Mouse (Mus musculus): ENCODE measurements around the gene Nebl. TPM values are rescaled to one million over a fixed set of nuclear protein-coding genes. Genes with fewer than 3 reads are reported as not detected.

Gene Nebl
- polyA plus RNA-seq, 1 experiment from 2014 or later = 0.64 TPM

DNA sequence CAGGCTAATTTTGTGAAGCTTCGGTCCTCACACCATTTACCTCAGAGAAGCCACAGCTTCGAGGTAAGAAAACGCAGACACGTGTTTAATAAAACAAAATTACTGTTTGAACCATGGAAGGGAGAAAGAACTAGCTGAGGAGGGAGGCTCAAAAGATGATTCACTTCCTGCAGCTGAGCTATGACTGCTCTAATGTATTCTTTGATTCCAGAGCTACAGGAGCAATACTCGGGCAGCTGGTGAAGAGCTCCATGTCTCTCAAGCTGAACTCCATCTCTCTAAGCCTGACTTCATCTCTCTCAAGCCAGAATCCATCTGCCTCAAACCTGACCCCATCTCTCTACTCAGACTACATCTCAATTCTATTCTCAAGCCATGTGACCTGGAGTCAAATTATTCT is 41.0 kb downstream of the Nebl start:
- H3K27me3 ChIP-seq (replicated peaks; ENCODE audit: control insufficient read depth, insufficient read depth, low read length) = no peaks in the 10 kb centered on the region
- no peak for ATAC-seq
- no peak overlapping the region for H3K27ac ChIP-seq (ENCODE audit: low read length)
- no peak overlapping the region for H3K4me2 ChIP-seq (ENCODE audit: low read depth, low read length)
- no peaks in the 10 kb centered on the region for H3K4me1 ChIP-seq (ENCODE audit: control insufficient read depth, insufficient read depth, low read length)
- no peaks in the 10 kb centered on the region for H3K9me3 ChIP-seq (ENCODE audit: control insufficient read depth, low read length)
- H3K36me3 ChIP-seq (ENCODE audit: control insufficient read depth, insufficient read depth, low read length) = no peaks in the 10 kb centered on the region
- WGBS = 70% methylated on average over 5 of the region's 5 CpGs
- no peak overlapping the region for H3K4me3 ChIP-seq (ENCODE audit: low read length)
- H3K9ac ChIP-seq (ENCODE audit: low read depth, low read length) = no peak overlapping the region

DNA sequence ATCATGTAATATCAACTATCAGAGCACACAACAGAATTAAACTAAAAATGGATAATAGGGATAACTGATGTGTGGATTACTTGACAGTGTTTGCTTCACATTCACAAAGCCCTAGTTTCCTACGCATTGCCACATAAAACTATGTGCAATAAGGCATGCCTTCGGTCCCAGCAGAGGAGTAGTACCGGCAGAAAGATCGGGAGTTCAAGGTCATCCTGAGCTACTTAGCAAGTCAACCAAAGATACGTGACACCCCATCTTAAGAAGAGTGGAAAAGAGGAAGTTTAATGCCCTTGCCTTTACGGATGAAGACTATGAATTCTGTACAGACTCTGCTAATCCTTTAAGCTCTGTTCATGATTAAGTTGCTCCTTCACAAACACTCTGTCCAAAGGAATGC is 44.1 kb downstream of the Nebl start:
- 80% methylated on average over 6 of the region's 6 CpGs for WGBS
- H3K27ac ChIP-seq (ENCODE audit: low read length) = no peak overlapping the region
- no peak overlapping the region for H3K4me2 ChIP-seq (ENCODE audit: low read depth, low read length)
- no peaks in the 10 kb centered on the region for H3K36me3 ChIP-seq (ENCODE audit: control insufficient read depth, insufficient read depth, low read length)
- no peak overlapping the region for H3K4me3 ChIP-seq (ENCODE audit: low read length)
- no peak for ATAC-seq
- no peaks in the 10 kb centered on the region for H3K27me3 ChIP-seq (replicated peaks; ENCODE audit: control insufficient read depth, insufficient read depth, low read length)
- no peaks in the 10 kb centered on the region for H3K4me1 ChIP-seq (ENCODE audit: control insufficient read depth, insufficient read depth, low read length)
- H3K9me3 ChIP-seq (ENCODE audit: control insufficient read depth, low read length) = no peaks in the 10 kb centered on the region
- no peak overlapping the region for H3K9ac ChIP-seq (ENCODE audit: low read depth, low read length)

DNA sequence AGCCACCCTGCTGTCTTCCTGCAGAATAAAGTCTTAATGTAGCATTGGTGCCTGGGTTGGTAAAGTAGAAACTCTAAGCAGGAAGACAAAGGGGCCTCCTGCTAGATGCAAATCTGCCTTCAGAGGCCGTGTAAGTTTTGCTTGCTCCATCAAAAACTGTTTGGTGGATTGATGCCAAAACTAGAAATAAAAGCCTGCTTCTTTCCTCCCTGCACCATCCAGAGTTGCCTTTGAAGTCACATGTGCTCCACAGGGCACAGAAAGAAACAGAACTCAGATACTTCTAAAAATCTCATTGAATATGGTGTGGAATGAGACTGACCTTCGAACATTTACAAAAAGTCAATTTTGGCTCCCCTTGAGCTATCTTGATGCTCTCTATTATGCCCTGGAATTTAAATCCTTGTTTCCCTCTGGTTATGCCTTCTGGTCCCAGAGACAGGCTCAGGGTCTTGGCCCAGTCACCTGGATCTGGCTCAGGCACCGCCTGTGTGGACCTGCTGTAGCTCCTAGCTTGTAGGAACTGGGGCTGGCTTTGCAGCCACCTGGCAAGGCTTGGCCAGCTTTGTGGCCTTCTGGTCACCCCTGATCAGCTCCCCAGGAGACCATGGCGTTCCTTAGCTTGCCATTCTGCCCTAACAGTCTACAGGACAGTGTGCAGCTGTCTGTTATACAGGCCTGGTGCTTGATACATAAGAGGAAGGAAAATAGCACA is 47.8 kb downstream of the Nebl start:
- Histone ChIP-seq H3K9ac (ENCODE audit: low read depth, low read length) (no peak overlapping the region), H3K4me3 (ENCODE audit: low read length) (no peak overlapping the region), H3K4me2 (ENCODE audit: low read depth, low read length) (no peak overlapping the region), H3K27ac (ENCODE audit: low read length) (no peak overlapping the region), H3K4me1 (ENCODE audit: control insufficient read depth, insufficient read depth, low read length) (no peaks in the 10 kb centered on the region), H3K36me3 (ENCODE audit: control insufficient read depth, insufficient read depth, low read length) (no peaks in the 10 kb centered on the region), H3K27me3 (replicated peaks; ENCODE audit: control insufficient read depth, insufficient read depth, low read length) (no peaks in the 10 kb centered on the region), H3K9me3 (ENCODE audit: control insufficient read depth, low read length) (no peaks in the 10 kb centered on the region)
- no peak for ATAC-seq
- 68% methylated on average over 4 of the region's 4 CpGs for WGBS

DNA sequence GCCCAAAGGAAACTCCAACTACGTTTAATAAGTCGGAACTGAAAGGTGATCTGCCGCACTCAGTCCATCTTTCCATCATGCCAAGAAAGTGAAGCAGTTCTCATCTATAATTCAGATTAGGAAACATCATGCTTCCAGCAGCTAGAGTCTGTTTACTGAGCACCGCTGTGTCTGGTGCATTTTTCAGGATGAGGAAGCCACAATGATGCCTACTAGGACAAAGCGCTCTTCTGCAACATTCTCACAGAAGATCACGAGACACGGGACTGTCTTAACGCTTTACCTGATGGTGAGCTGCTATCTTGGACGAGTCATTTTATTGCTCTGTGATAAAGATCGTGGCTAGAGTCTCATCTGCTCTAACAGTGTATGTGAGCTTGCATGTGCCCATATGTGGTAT is 59.1 kb downstream of the Nebl start:
- no peak overlapping the region for H3K4me3 ChIP-seq (ENCODE audit: low read length)
- H3K36me3 ChIP-seq (ENCODE audit: control insufficient read depth, insufficient read depth, low read length) = no peaks in the 10 kb centered on the region
- H3K4me2 ChIP-seq (ENCODE audit: low read depth, low read length) = no peak overlapping the region
- H3K9ac ChIP-seq (ENCODE audit: low read depth, low read length) = no peak overlapping the region
- H3K27ac ChIP-seq (ENCODE audit: low read length) = no peak overlapping the region
- whole genome bisulfite sequencing = 81% methylated on average over 10 of the region's 10 CpGs
- no peaks in the 10 kb centered on the region for H3K9me3 ChIP-seq (ENCODE audit: control insufficient read depth, low read length)
- ATAC-seq = no peak
- H3K27me3 ChIP-seq (replicated peaks; ENCODE audit: control insufficient read depth, insufficient read depth, low read length) = no peaks in the 10 kb centered on the region
- H3K4me1 ChIP-seq (ENCODE audit: control insufficient read depth, insufficient read depth, low read length) = no peaks in the 10 kb centered on the region

DNA sequence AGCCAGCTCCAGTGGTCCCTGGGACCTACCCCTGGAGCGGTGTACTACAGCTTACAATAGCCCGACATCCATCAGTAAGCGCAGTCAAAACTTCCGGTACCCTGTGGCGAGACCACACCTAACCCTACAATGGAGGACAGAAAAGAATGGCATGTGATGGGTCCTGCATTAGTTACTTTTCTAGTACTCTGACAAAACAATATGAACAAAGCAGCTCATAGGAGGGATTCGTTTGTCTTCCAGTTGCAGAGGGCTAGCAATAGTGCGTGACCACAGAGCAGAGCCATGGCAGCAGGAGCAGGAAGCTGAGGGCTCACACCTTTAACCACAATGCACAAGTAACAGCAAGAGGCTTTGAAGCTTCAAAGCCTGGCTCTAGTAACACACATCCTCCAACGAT is 59.7 kb downstream of the Nebl start:
- Histone ChIP-seq H3K9me3 (ENCODE audit: control insufficient read depth, low read length) (no peaks in the 10 kb centered on the region), H3K36me3 (ENCODE audit: control insufficient read depth, insufficient read depth, low read length) (no peaks in the 10 kb centered on the region), H3K9ac (ENCODE audit: low read depth, low read length) (no peak overlapping the region), H3K27me3 (replicated peaks; ENCODE audit: control insufficient read depth, insufficient read depth, low read length) (no peaks in the 10 kb centered on the region), H3K27ac (ENCODE audit: low read length) (no peak overlapping the region), H3K4me3 (ENCODE audit: low read length) (no peak overlapping the region), H3K4me1 (ENCODE audit: control insufficient read depth, insufficient read depth, low read length) (no peaks in the 10 kb centered on the region), H3K4me2 (ENCODE audit: low read depth, low read length) (no peak overlapping the region)
- no peak for ATAC-seq
- WGBS = 77% methylated on average over 8 of the region's 8 CpGs

DNA sequence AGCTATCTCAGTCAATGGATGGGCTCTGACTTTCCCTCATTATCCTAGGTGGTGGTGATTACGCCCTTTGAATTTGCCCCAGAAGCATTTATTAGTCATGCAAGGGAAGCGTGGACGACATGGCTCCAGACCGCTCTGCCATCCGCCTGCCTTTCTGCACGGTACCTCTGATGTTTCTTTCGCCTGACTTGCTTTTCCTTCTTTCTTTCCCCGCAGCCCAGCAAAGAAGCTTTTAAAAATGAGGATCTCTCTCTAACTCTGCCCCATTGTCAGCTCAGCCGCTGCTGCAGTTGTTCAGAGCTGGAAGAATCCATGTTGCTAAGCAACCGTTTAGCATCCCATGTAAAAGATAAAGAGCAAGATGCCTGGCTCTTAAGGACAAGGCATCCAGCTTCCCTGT is 61.3 kb downstream of the Nebl start:
- no peak for ATAC-seq
- Histone ChIP-seq H3K4me2 (ENCODE audit: low read depth, low read length) (no peak overlapping the region), H3K4me3 (ENCODE audit: low read length) (no peak overlapping the region), H3K4me1 (ENCODE audit: control insufficient read depth, insufficient read depth, low read length) (no peaks in the 10 kb centered on the region), H3K27me3 (replicated peaks; ENCODE audit: control insufficient read depth, insufficient read depth, low read length) (no peaks in the 10 kb centered on the region), H3K36me3 (ENCODE audit: control insufficient read depth, insufficient read depth, low read length) (no peaks in the 10 kb centered on the region), H3K9me3 (ENCODE audit: control insufficient read depth, low read length) (no peaks in the 10 kb centered on the region), H3K9ac (ENCODE audit: low read depth, low read length) (no peak overlapping the region), H3K27ac (ENCODE audit: low read length) (no peak overlapping the region)
- 51% methylated on average over 10 of the region's 10 CpGs for WGBS

DNA sequence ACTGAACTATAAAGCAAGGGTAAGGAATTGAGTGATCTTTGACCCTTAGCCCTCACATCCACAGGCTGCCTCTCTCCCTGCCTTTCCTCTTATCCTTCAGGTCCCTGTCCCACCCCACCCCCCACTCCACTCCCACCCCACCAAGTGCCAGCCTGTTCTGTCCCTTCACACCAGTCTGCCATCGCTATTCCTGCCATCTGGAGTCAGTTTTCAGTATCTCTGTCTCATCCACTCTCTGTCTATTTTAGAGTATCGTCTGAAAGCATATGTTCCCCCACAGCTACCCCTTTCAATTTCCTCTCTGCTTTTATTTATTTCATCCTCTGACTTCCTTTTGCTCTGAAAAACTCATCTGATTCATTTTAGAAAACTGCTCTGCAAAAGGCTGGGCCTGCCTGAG is 62.3 kb downstream of the Nebl start:
- no peaks in the 10 kb centered on the region for H3K27me3 ChIP-seq (replicated peaks; ENCODE audit: control insufficient read depth, insufficient read depth, low read length)
- H3K36me3 ChIP-seq (ENCODE audit: control insufficient read depth, insufficient read depth, low read length) = no peaks in the 10 kb centered on the region
- no peak overlapping the region for H3K27ac ChIP-seq (ENCODE audit: low read length)
- no peaks in the 10 kb centered on the region for H3K9me3 ChIP-seq (ENCODE audit: control insufficient read depth, low read length)
- WGBS = 46% methylated on average over 2 of the region's 2 CpGs
- H3K4me1 ChIP-seq (ENCODE audit: control insufficient read depth, insufficient read depth, low read length) = no peaks in the 10 kb centered on the region
- H3K4me2 ChIP-seq (ENCODE audit: low read depth, low read length) = no peak overlapping the region
- H3K4me3 ChIP-seq (ENCODE audit: low read length) = no peak overlapping the region
- ATAC-seq = no peak
- no peak overlapping the region for H3K9ac ChIP-seq (ENCODE audit: low read depth, low read length)

DNA sequence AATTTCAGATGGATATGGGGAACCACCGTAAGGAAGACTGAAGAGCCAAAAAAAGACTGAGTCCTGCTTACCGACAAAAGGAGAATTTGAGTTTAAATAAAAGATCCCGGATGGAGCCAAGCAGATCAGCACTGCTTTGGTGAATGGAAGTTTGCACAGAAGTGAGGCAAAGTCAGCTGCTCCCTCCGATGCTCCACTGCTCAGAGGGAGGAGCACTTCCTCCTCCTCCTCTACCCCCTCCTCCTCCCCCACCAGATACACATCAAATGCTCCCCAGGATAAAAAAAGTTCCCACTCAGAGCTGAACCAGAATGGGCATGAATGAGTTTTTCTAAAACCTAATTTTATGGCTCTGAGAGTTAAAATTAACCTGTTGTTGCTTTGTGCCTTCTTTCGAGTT is 73.1 kb downstream of the Nebl start:
- Histone ChIP-seq H3K9me3 (ENCODE audit: control insufficient read depth, low read length) (no peaks in the 10 kb centered on the region), H3K4me1 (ENCODE audit: control insufficient read depth, insufficient read depth, low read length) (no peaks in the 10 kb centered on the region), H3K27me3 (replicated peaks; ENCODE audit: control insufficient read depth, insufficient read depth, low read length) (no peaks in the 10 kb centered on the region), H3K27ac (ENCODE audit: low read length) (no peak overlapping the region), H3K36me3 (ENCODE audit: control insufficient read depth, insufficient read depth, low read length) (no peaks in the 10 kb centered on the region), H3K9ac (ENCODE audit: low read depth, low read length) (no peak overlapping the region), H3K4me2 (ENCODE audit: low read depth, low read length) (no peak overlapping the region), H3K4me3 (ENCODE audit: low read length) (no peak overlapping the region)
- 60% methylated on average over 5 of the region's 5 CpGs for WGBS
- no peak for ATAC-seq

DNA sequence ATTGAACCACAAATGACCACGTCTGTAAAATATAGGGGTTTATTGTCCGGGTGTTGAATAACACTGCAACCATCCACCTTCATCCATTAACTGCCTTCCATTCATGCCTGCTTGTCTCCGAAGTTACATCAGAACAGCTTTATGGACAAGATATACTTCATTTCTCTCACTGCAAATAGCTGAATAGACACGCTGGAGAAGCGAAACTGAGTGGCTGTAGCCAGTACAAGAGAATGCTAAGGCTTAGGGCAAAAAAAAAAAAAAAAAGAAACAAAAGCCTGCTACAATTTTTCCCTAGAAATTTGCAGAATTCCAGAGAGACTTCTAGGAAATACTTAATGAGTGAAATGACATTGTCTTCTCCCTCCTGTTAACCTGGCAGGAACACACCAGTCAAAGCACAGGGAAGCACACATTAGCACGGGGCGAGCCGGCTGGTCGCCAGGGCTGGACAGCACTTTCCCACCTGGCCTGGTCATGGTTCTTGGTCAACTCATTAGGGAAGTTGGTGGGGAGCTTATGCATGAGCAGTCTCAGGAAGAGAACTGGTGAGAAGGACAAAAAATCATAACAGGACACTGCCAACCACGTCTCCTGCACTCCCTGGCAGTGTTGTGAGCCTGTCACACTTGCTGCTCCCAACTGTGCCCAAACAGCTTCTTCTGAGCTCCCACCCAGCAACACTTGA is 81.0 kb downstream of the Nebl start:
- Histone ChIP-seq H3K36me3 (ENCODE audit: control insufficient read depth, insufficient read depth, low read length) (no peaks in the 10 kb centered on the region), H3K4me1 (ENCODE audit: control insufficient read depth, insufficient read depth, low read length) (no peaks in the 10 kb centered on the region), H3K9me3 (ENCODE audit: control insufficient read depth, low read length) (no peaks in the 10 kb centered on the region), H3K27me3 (replicated peaks; ENCODE audit: control insufficient read depth, insufficient read depth, low read length) (no peaks in the 10 kb centered on the region), H3K4me2 (ENCODE audit: low read depth, low read length) (no peak overlapping the region), H3K27ac (ENCODE audit: low read length) (no peak overlapping the region), H3K4me3 (ENCODE audit: low read length) (no peak overlapping the region), H3K9ac (ENCODE audit: low read depth, low read length) (no peak overlapping the region)
- WGBS = 73% methylated on average over 10 of the region's 10 CpGs
- ATAC-seq = no peak

DNA sequence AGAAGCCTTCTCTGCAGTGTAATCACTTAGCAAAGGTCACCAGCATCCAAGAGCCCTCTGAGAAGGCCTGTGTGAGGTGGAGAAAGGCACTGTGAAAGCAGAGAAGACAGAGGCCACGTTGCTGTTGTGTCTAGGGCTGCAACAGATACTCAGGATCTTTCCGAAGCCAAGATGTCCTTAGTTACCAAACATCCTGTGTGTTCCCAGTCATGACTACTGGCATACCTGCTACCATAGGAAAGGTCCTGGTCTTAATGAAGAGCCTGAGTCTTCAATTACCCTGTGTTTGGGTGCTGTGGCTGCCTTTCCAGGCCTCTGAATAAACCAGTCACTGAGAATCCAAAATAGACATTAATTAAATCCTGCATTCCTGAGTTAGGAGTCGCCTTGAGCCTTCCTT is 81.5 kb downstream of the Nebl start:
- H3K4me2 ChIP-seq (ENCODE audit: low read depth, low read length) = no peak overlapping the region
- 60% methylated on average over 3 of the region's 3 CpGs for WGBS

More for the DNA sequence above, 81.5 kb downstream of the Nebl start:
- H3K4me1 ChIP-seq (ENCODE audit: control insufficient read depth, insufficient read depth, low read length) = no peaks in the 10 kb centered on the region
- H3K4me3 ChIP-seq (ENCODE audit: low read length) = no peak overlapping the region
- H3K27me3 ChIP-seq (replicated peaks; ENCODE audit: control insufficient read depth, insufficient read depth, low read length) = no peaks in the 10 kb centered on the region
- H3K9ac ChIP-seq (ENCODE audit: low read depth, low read length) = no peak overlapping the region
- no peaks in the 10 kb centered on the region for H3K9me3 ChIP-seq (ENCODE audit: control insufficient read depth, low read length)
- no peak overlapping the region for H3K27ac ChIP-seq (ENCODE audit: low read length)
- ATAC-seq = no peak
- no peaks in the 10 kb centered on the region for H3K36me3 ChIP-seq (ENCODE audit: control insufficient read depth, insufficient read depth, low read length)

Data from intestine, embryonic 16.5 days (tissue).